Mouse (Mus musculus) cerebellum, adult (tissue): ENCODE measurements around the gene Nek8.
"Not testable (repeated sequence)": the region's sequence is repeated elsewhere in the genome, so short reads cannot be mapped to it uniquely, and the experiment has no call there.

Experiments
- ATAC-seq: cut with Nextera tagmentation; 2 replicates; pipeline ENCODE4 v1.9.2; 2017; ENCODE audit warnings: mild to moderate bottlenecking, moderate library complexity, mixed read lengths; ENCODE audit not compliant: insufficient number of reproducible peaks, low FRiP score, low TSS enrichment

Gene Nek8

DNA sequence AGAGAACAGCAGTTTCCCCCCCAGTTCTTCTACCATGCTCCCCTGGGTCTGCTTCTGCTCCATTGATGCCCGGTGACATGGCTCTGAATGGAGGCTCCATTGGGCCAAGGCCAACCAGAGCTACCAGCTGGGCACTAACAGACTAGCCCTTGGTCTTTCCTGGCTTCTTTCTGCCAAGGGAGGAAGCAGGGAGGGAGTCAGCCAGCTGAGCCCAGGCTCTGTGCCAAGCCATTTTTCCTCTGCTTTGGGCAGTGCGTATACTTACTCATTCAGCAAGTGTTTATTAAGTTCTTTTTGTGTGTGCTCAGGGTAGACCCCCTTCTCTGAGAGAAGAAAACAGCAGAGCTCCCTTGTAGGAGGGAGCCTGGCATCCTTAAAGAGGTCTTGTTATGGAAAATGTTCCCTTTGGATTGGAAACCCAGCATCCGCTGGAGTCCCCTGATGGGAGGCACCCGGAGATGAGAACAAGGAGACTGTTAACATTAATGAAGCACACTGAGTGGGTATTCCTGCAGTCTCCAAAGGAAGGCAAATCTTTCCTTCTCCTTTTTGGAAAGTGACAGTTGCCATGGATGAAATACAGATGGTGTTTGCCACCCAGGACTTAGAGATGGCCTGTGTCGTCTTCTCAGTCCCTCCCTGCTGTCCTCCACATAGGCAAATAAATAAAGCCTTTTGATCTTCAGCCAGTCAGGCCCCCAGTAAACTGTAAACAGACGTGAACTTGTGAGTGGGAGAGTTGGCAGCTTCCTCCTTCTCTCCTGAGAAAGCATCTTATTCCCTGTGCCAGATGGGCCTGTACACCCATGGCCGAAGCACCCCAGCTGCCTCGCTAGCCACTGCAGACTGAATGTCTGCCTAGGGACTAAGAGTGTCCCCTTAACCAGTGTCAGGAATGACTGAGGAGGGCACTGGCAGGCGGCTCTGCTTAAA is 23.9 kb downstream of the Nek8 start:
- ATAC-seq = peak; percentile 81; the same call in 1 of the 2 replicates

DNA sequence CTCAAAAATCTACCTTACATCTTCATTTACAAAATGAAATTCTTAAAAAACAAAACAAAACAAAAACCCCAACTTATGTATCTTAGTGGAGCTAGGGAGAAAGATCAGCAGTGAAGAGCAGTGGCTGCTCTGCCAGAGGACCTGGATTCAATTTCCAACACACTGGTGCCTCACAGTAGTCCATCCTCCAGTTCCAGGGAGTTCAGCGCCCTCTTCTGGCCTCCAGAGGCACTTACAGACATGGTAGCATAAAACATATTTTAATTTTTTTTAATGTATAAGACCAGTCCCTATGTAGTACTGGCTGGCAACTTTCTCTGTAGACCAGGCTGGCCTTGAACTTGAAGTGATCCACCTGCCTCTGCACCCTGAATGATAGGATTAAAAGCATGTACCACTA is 25.3 kb downstream of the Nek8 start:
- no peak for ATAC-seq

DNA sequence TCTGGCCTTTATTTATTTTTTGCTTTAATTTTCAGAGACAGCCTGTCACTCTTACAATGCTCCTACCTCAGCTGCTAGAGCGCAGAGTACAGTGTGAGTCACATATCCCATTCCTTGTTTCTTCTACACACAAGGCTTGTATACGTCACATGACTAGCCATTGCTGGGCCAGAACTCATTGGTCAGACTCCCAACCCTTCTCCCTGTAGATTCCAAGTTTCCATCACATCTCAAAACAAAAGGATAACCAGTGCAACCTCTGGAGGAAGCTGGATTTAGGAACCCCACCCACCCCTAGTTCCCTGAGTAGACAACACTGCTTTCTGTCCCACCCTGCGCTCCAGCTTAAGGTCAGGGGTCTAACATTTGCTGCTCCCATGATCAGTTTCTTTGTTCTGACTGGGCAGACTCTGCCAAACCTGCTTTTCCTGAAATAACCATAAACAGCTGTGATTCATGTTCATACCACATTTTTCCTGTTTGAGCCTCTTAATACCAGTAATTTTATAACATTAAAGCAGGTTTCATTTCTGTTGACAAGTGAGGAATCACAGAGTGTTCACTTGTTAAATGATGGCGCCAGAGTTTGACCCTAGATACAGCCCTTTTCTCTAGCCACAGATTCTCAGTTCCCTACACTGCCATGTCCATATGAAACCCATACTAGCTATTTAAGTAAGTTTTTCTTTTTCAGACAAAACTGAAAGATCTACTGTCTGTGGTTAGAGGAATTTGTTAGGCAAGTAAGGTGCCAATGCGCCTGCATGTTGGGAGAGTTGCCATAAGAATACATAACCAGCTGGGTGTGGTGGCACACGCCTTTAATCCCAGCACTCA is 29.6 kb downstream of the Nek8 start:
- ATAC-seq = no peak

DNA sequence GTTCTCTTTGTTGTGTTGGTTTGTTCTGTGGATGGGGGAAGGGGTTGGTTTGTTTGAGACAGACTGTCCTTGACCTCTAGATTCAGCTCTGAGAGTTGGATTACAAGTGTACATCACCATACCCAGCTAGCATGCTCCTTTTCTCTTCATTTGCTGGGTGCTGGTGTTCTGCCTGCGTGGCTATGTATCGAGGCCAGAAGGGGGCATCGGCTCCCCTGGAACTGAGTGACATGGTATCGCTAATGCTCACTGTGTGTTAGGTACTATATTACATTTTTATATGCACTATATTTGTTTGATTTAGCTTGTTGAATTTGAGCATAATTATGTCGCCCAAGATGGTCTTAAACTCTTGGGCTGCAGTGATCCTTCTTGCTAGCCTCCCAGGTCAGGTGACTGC is 30.3 kb downstream of the Nek8 start:
- ATAC-seq = no peak

DNA sequence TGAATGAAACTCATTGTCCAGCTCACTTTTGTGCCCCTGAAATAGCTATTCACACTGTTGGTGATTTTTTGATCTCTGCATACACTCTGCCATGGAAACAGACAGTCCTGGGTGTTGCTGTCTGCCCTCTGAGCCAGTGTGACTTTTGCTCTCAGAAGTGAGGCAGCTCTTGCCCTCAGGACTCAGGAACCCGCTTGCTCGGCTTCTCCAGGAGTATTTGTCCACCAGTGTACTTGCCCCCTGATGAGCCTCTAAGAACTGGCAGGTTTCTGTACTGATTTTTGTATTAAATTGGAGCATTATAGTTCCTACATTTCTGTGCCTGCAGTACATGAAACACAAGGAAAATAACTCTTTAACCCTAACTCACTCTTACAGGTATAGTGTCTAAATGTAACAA is 33.0 kb downstream of the Nek8 start:
- no peak for ATAC-seq

DNA sequence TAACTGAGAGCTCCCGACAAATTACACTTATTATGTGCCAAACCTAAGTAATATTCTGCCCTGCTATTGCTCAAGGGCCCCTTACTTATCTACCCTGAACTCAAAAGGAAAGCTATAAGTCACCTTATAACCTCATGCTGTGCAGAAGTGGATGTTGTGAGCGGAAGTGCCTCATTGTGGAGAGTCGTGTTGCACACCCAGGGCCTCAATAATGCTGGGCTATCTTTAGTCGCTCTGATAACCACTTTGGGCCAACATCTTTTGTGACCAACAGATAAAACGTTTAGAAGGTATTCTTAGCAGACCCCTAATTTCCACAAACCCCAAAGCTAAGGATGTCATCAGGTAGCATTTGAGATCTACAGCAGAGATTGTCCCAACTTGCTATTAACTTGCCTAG is 35.8 kb downstream of the Nek8 start:
- no peak for ATAC-seq

DNA sequence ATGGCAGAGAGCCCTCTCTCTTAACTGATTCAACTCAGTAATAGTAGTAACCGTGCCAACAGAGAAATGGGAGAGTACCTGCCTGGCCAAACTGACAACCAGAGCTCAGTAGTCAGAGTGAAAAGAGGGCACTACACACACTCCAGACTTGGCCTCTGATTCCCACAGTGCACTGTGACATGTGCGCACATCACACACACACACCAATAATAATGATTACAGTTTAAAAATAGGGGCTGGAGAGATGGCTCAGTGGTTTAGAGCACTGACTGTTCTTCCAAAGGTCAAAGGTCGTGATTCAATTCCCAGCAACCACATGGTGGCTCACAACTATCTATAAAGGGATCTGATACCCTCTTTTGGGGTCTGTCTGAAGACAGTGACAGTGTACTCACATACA is 38.5 kb downstream of the Nek8 start:
- ATAC-seq = no peak

DNA sequence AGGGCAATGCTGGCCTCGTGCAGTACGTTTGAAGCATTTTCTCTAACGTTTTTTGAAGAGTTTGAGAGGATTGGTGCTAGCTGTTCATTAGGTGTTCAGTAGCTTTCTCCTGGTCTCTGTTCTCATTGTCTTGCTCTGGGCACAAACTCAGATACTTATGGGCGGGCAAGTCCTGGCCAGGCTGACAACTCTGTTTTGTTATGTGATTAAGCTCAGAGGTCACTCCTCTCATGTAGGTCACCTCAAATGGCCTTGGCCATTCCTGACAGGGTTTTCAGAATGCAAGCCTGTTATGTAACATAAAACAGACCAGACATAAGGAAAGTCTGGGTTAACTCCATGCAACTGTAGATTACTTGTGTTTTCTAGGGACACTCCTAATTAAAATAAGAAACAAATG is 38.9 kb downstream of the Nek8 start:
- no peak for ATAC-seq

DNA sequence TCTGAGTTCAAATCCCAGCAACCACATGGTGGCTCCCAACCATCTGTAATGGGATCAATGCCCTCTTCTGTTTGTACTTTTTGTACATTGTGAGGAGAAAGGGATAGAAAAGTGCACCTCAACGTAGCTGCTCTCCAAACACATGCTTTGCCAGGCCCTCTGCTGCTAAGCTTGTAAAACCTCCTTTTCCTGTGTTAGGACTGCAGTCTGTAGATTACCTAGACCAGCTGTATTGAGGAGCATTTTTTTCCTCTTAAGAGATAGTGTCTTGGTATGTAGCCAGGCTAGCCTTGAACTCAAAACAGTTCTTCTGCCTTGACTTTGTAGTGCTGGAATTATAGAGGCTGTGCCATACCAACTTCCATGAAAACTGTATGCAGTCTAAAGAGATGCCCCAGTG is 40.3 kb downstream of the Nek8 start:
- no peak for ATAC-seq

DNA sequence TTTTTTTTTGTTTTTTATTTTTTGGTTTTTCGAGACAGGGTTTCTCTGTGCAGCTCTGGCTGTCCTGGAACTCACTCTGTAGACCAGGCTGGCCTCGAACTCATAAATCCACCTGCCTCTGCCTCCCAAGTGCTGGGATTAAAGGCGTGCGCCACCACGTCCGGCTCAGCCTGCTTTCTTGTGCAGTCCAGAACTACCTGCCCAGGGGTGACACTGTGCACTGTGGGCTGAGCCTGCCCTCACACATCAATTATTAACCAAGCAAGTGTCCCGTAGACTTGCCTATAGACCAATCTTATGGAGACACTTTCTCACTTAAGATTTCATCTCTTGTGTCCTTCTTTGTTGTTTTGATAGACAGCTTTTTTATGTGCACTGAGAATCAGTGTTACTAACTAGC is 41.2 kb downstream of the Nek8 start:
- ATAC-seq = not testable (repeated sequence)

DNA sequence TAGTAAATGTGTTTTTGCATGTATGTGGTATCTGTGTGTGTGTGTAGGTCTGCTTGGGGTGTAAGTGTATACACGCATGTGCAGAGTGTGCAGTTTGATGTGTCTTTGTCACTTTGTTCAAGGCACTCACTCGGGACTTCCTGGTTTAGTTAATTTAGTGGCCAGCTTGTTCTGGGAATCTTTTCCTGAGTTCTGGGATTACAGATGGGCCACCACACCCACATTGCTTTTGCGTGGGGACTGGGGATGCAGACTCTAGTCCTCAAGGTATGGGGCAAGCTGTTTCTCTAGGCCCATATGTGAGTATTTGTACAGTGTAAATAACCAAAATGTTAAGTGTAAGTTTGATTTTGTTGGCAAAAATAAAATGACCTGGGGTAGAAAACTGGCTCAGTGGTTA is 42.1 kb downstream of the Nek8 start:
- ATAC-seq = no peak

DNA sequence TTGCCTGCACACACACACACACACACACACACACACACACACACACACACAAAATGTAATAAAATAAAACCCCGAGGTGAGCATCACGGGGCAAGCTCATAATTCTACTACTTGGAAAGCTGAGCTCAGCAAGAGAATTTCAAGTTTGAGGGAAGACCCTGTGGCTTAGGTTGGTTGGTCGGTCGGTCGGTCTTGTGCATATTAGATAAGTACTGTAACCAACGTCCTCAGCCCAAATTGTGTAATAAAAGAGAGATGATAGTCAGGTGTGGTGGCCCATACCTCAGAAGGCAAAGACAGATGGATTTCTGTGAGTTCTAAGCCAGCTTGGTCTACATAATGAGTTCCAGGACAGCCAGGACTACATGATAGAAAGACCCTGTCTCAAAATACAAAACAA is 42.6 kb downstream of the Nek8 start:
- no peak for ATAC-seq

DNA sequence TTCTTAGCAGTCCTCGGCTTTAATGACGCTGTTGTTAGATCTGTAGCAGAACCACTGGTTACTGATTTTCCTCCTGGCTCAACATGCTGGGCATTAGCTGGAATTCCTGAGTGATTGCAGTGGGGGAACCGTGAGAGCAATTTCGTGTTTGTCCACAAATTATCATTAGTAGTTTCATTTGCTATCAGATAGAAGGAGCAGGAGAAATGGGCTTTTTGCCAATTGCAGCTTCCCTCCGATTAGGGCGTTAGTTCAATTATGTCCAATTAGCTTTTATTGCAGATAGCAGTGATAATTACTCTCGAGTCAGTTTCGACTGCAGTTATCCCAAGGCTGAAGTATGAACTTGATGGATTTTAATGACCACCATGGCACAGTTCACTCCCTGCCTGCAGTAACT is 47.0 kb downstream of the Nek8 start:
- ATAC-seq = no peak

DNA sequence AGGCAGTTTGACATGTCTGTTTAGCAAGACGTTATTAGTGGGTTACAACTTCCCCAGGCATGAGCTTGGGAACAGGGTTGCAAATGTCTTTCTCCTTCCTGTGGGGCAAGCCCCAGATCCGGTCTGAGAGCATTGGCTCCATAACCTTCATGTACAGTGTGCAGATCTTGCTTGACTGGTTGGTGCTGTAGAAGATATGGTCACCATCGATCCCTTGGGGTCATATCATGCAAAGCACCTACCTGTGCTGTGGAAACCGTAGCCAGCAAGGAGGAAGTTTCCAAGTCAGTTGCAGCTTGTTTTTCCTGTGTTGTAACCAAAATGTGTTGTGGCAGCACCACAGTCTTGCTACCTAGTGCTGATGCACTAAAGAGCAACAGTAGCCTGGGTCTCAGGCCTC is 49.7 kb downstream of the Nek8 start:
- ATAC-seq = no peak

DNA sequence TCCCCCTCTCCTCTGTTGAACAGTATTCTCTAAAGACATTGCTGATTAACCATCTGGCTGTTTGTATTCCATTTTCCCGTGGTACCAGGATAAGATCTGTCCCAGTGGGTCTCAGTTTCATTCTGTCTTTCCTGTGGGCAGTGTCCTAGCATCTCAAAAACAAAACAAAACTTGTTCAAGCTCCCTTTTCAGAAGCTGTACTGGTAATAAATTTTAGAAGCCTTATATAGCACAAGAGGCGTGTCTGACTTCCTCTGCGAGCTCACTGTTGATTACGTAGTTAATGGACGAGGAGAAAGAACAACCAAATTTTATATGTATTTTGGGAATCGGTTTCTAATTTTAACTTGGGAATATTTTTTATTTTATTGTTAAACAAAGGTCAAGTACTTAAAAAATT is 50.8 kb downstream of the Nek8 start:
- ATAC-seq = no peak

DNA sequence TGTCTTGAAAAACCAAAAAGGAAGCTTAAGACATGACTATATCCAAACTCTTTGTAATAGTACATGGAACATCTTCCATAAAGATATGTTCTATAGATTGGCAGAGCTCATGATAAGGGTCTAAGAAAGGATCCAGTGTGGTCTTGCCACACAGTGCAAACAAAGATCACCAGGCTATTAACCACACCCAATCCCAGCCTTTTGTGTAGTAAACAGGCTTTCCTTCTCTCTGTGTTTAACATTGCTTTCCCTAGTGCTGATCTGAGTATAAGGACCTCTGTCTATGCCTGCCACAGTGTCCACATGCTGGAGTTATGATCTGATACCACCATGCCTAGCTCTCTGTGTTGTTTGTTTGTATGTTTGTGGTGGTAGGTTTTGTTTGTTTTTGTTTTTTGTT is 52.7 kb downstream of the Nek8 start:
- no peak for ATAC-seq

DNA sequence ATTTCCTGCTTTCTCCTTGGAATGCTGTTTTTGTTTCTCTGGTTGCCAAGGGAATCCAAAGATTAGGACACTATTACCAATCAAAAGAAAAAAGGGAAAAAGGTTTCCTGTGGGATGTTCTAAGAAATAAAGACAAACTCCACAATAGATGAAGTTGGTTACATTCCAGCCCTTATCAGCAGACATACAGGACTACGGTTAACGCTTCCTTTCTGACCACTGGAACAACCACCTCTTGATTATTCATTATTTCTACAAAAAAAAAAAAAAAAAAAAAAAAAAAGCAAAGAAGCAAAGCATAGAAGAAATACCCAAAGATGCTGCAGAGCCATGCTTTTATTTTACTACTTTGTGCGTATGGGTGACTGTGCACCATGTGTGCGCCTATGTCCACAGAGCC is 53.7 kb downstream of the Nek8 start:
- no peak for ATAC-seq

DNA sequence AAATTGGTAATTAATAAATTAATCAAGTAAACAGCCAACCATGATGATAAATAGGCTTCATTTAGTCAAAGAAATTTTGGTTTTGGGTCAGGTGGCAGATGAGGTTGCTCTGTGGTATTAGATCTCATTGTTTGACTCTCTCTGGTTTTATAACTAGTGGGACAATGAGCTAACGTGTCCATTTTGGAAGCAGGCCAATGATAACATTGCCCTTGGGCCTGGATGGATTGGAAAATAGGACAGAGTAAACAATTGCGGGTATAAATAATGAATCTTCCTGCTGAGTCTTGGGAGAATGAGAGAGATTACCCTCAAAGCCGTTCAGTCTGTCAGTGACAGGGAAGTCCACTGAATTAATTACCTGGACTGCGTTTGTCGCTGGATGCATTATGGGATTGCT is 55.3 kb downstream of the Nek8 start:
- ATAC-seq = no peak

DNA sequence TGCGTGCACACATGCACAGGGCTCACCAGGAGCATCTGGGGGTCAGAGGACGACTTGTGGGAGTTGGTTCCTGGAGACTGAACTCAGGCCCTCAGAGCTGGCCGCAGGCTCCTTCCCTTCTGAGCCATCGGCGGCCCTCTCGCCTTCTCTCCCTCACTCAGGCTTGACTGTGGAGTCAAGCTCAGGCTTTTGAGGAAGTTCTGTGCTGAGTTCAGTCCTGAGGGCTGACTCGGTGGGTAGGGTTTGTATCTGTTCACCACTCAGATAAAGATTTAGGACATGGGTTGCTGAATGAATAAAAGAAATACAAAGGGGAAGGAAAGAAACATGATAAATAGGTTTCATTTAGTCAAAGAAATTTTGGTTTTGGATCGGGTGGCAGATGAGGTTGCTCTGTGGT is 56.6 kb downstream of the Nek8 start:
- no peak for ATAC-seq

DNA sequence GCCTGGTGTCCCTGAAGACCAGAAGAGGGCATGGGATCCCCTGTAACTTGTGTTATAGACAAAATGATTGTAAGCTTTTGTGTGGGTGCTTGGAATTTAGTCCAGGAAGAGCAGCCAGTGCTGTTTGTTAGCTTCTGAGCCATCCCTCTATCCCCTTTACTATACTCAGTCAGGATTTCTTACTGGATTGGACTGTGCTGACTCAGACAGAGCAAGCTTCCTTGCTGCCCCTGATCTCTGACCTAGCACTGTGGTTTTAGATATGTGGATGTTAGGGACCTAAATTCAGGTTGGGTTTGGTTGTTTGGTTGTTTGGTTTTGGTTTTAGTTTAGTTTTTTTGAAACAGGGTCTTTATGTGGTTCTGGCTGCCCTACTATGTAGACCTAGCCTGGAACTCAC is 58.0 kb downstream of the Nek8 start:
- ATAC-seq = no peak

DNA sequence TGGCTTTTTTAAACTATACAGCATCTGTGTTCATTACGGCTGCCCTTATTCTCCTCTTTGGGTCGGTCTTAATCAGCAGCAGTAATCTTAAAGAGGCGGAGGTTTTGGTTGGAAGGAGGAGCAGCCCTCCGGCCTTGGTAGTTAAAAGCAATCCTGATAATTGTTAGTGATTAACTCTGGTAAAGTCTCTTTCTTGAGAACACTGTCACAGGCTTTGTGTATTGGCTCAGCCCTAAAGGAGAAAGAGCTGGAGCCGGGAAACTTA is 60.4 kb downstream of the Nek8 start:
- no peak for ATAC-seq
